Mouse (Mus musculus) midbrain, postnatal 0 days (tissue): ENCODE data around the gene Atp6v0e. TPM values are rescaled to one million over a fixed set of nuclear protein-coding genes. Genes with fewer than 3 reads are reported as not detected.

Source experiments
- ATAC-seq: fragments of 200-750 bp; cut with Nextera tagmentation; 2 replicates; pipeline ENCODE4 v1.8.0; 2017; ENCODE audit warnings: moderate number of reproducible peaks, mild to moderate bottlenecking, moderate TSS enrichment, moderate library complexity; ENCODE audit not compliant: low FRiP score
- DNase-seq: peaks from one replicate; pipeline ENCODE4 v3.0.0-alpha.2; 2015; ENCODE audit warnings: low spot score
- H3K27ac ChIP-seq: fragments of 300-500 bp; sonication (generic); 2 replicates; pipeline ENCODE4 v1.5.1; 2014; ENCODE audit warnings: low read depth, mild to moderate bottlenecking, low read length, mixed read lengths
- H3K27me3 ChIP-seq: fragments of 300-500 bp; sonication (generic); 2 replicates; pipeline ENCODE4 v1.6.1; 2014; ENCODE audit warnings: low read length, control low read depth, mixed read lengths; ENCODE audit not compliant: insufficient read depth
- H3K36me3 ChIP-seq: fragments of 300-500 bp; sonication (generic); 2 replicates; pipeline ENCODE4 v1.6.1; 2014; ENCODE audit warnings: low read length, control low read depth, mixed read lengths; ENCODE audit not compliant: insufficient read depth
- H3K4me1 ChIP-seq: fragments of 300-500 bp; sonication (generic); 2 replicates; pipeline ENCODE4 v1.6.1; 2014; ENCODE audit warnings: mild to moderate bottlenecking, control low read depth, antibody characterized with exemption, low read length, mixed read lengths; ENCODE audit not compliant: insufficient read depth
- H3K4me2 ChIP-seq: fragments of 300-500 bp; sonication (generic); 2 replicates; pipeline ENCODE4 v1.6.1; 2014; ENCODE audit warnings: low read depth, mild to moderate bottlenecking, low read length, mixed read lengths; ENCODE audit not compliant: poor library complexity, severe bottlenecking
- H3K4me3 ChIP-seq: fragments of 300-500 bp; sonication (generic); 2 replicates; pipeline ENCODE4 v1.5.1; 2014; ENCODE audit warnings: low read depth, mild to moderate bottlenecking, low read length, moderate library complexity
- H3K9ac ChIP-seq: fragments of 300-500 bp; sonication (generic); replicated peaks from 2 replicates; pipeline ENCODE4 v1.6.1; 2014; ENCODE audit warnings: mild to moderate bottlenecking, low read length, moderate library complexity, mixed read lengths; ENCODE audit not compliant: poor library complexity, severe bottlenecking
- H3K9me3 ChIP-seq: fragments of 300-500 bp; sonication (generic); 2 replicates; pipeline ENCODE4 v1.6.1; 2016; ENCODE audit warnings: low read length, control low read depth
- CTCF ChIP-seq: IDR thresholded peaks from 2 replicates; pipeline ENCODE4 v1.5.1; 2016; ENCODE audit warnings: antibody characterized with exemption, mild to moderate bottlenecking
- WGBS: fragments of 180-500 bp; shearing (Covaris S2); extraction: QIAGEN DNeasy Blood & Tissue Kit; methylation state at CpG from one replicate; pipeline ENCODE4 v1.1.7; 2014; 5-methylcytosine and 5-hydroxymethylcytosine counted together
- polyA plus RNA-seq: library from polyadenylated mRNA; unstranded; fragments of >200 nt; fragmentation: Nextera tagmentation; extraction: Ambion mirVana; gene quantifications from 2 replicates; pipeline ENCODE4 v1.2.1, GENCODE M21; 2015
- total RNA-seq: library from RNA; depleted of rRNA; stranded (reverse); fragments of >200 nt; gene quantifications from 2 replicates; pipeline ENCODE4 v1.2.3, GENCODE M21; 2014

Gene Atp6v0e
- total and polyA plus RNA-seq, 2 experiments from 2014 or later: 80.6 to 85.3 TPM

- Histone ChIP-seq H3K4me3 (no peak overlapping the region), H3K36me3 (no peaks in the 10 kb centered on the region), H3K9ac (no peak overlapping the region), H3K27me3 (no peaks in the 10 kb centered on the region), H3K4me2 (no peak overlapping the region), H3K27ac (no peak overlapping the region), H3K4me1 (0 out of 2 replicates have a peak, but pooled peaks cover 3% of the 10 kb centered on the region), H3K9me3 (no peaks in the 10 kb centered on the region)
- TF ChIP-seq CTCF: no peak
- DNase-seq (no peak), ATAC-seq (no peak)
These were observed 56.4 kb downstream of the Atp6v0e start for GRCm38 (mm10) chr17:26719405-26719804.

- 77% methylated on average over 2 of the region's 2 CpGs for WGBS
- no peak for TF ChIP-seq CTCF
- Histone ChIP-seq H3K4me3 (no peak overlapping the region), H3K27ac (no peak overlapping the region), H3K4me1 (no peaks in the 10 kb centered on the region), H3K27me3 (no peaks in the 10 kb centered on the region), H3K9ac (no peak overlapping the region), H3K4me2 (no peak overlapping the region), H3K9me3 (no peaks in the 10 kb centered on the region), H3K36me3 (no peaks in the 10 kb centered on the region)
- no peak for ATAC-seq
- DNase-seq: no peak
These were observed 58.8 kb downstream of the Atp6v0e start for GRCm38 (mm10) chr17:26721802-26722201.

GRCm38 (mm10) chr17:26724790-26725189 lies 61.8 kb downstream of the Atp6v0e start:
- ATAC-seq (no peak), DNase-seq (no peak)
- Histone ChIP-seq H3K36me3 (no peaks in the 10 kb centered on the region), H3K27me3 (no peaks in the 10 kb centered on the region), H3K9me3 (no peaks in the 10 kb centered on the region), H3K4me3 (no peak overlapping the region), H3K4me1 (no peaks in the 10 kb centered on the region), H3K9ac (no peak overlapping the region), H3K4me2 (no peak overlapping the region), H3K27ac (no peak overlapping the region)
- TF ChIP-seq CTCF: no peak
- 43% methylated on average over 1 of the region's 1 CpGs for WGBS

- Histone ChIP-seq H3K27ac (no peak overlapping the region), H3K4me3 (no peak overlapping the region), H3K36me3 (no peaks in the 10 kb centered on the region), H3K9me3 (no peaks in the 10 kb centered on the region), H3K9ac (no peak overlapping the region), H3K27me3 (no peaks in the 10 kb centered on the region), H3K4me2 (no peak overlapping the region), H3K4me1 (no peaks in the 10 kb centered on the region)
- 76% methylated on average over 1 of the region's 1 CpGs for WGBS
- no peak for DNase-seq
- TF ChIP-seq CTCF: no peak
- no peak for ATAC-seq
These were observed 63.6 kb downstream of the Atp6v0e start for GRCm38 (mm10) chr17:26726674-26727073.

- no peak overlapping the region for H3K4me3 ChIP-seq
- no peak for ATAC-seq
- H3K9me3 ChIP-seq: no peaks in the 10 kb centered on the region
- no peak for DNase-seq
- no peak overlapping the region for H3K9ac ChIP-seq
- no peaks in the 10 kb centered on the region for H3K27me3 ChIP-seq
- no peak overlapping the region for H3K27ac ChIP-seq
- H3K4me2 ChIP-seq: no peak overlapping the region
- 65% methylated on average over 3 of the region's 3 CpGs for WGBS
- no peak for TF ChIP-seq CTCF
- H3K4me1 ChIP-seq: no peaks in the 10 kb centered on the region
- H3K36me3 ChIP-seq: no peaks in the 10 kb centered on the region
These were observed 64.2 kb downstream of the Atp6v0e start for GRCm38 (mm10) chr17:26727110-26727755.

- ATAC-seq (no peak), DNase-seq (no peak)
- Histone ChIP-seq H3K27ac (no peak overlapping the region), H3K9ac (no peak overlapping the region), H3K27me3 (no peaks in the 10 kb centered on the region), H3K36me3 (no peaks in the 10 kb centered on the region), H3K4me2 (no peak overlapping the region), H3K9me3 (no peaks in the 10 kb centered on the region), H3K4me1 (no peaks in the 10 kb centered on the region), H3K4me3 (no peak overlapping the region)
- no peak for TF ChIP-seq CTCF
- WGBS: 57% methylated on average over 4 of the region's 4 CpGs
These were observed 79.5 kb downstream of the Atp6v0e start for GRCm38 (mm10) chr17:26742581-26742980.
